Mouse (Mus musculus): ENCODE results near the gene Mea1. TPM values are rescaled to one million over a fixed set of nuclear protein-coding genes. Genes with fewer than 3 reads are reported as not detected.

Mea1 gene
- polyA plus RNA-seq, 1 experiment from 2014 or later = 302 TPM

- Histone ChIP-seq H3K4me3 (no peak overlapping the region), H3K36me3 (peaks cover 12% of the 10 kb centered on the region), H3K9ac (no peak overlapping the region), H3K4me2 (no peak overlapping the region), H3K9me3 (no peaks in the 10 kb centered on the region), H3K4me1 (replicated peaks) (peaks cover 26% of the 10 kb centered on the region), H3K27me3 (no peaks in the 10 kb centered on the region), H3K27ac (replicated peaks) (no peak overlapping the region)
- WGBS = 95% methylated on average over 6 of the region's 6 CpGs
- no peak for ATAC-seq (ENCODE audit: low FRiP score, low read depth)
Observed at GRCm38 (mm10) chr17:46698515-46698914, 19.9 kb downstream of the Mea1 start.

GRCm38 (mm10) chr17:46699245-46699644 lies 20.7 kb downstream of the Mea1 start:
- Histone ChIP-seq H3K4me2 (no peak overlapping the region), H3K27ac (replicated peaks) (no peak overlapping the region), H3K4me3 (no peak overlapping the region), H3K27me3 (no peaks in the 10 kb centered on the region), H3K4me1 (replicated peaks) (peaks cover 32% of the 10 kb centered on the region), H3K36me3 (peaks cover 9% of the 10 kb centered on the region), H3K9me3 (no peaks in the 10 kb centered on the region), H3K9ac (no peak overlapping the region)
- no peak for ATAC-seq (ENCODE audit: low FRiP score, low read depth)
- 88% methylated on average over 5 of the region's 5 CpGs for WGBS

- Histone ChIP-seq H3K9ac (no peak overlapping the region), H3K4me2 (no peak overlapping the region), H3K27me3 (no peaks in the 10 kb centered on the region), H3K9me3 (no peaks in the 10 kb centered on the region), H3K27ac (replicated peaks) (no peak overlapping the region), H3K4me1 (replicated peaks) (peaks cover 32% of the 10 kb centered on the region), H3K4me3 (no peak overlapping the region), H3K36me3 (peaks cover 9% of the 10 kb centered on the region)
- no peak for ATAC-seq (ENCODE audit: low FRiP score, low read depth)
- WGBS = 92% methylated on average over 3 of the region's 3 CpGs
Observed at GRCm38 (mm10) chr17:46699912-46700311, 21.3 kb downstream of the Mea1 start.

GRCm38 (mm10) chr17:46701489-46701888 lies 22.9 kb downstream of the Mea1 start:
- 69% methylated on average over 12 of the region's 12 CpGs for WGBS
- Histone ChIP-seq H3K27ac (replicated peaks) (peak overlapping the region; percentile 7; the same call in 1 of the 2 replicates), H3K9ac (no peak overlapping the region)

GRCm38 (mm10) chr17:46702100-46702499 lies 23.5 kb downstream of the Mea1 start:
- Histone ChIP-seq H3K4me3 (no peak overlapping the region), H3K4me2 (0 out of 2 replicates have a peak overlapping the region, but pooled peaks have one; percentile 7), H3K4me1 (replicated peaks) (peaks cover 44% of the 10 kb centered on the region), H3K27ac (replicated peaks) (no peak overlapping the region), H3K27me3 (no peaks in the 10 kb centered on the region), H3K9ac (no peak overlapping the region), H3K36me3 (peaks cover 9% of the 10 kb centered on the region), H3K9me3 (no peaks in the 10 kb centered on the region)
- WGBS = 87% methylated on average over 12 of the region's 12 CpGs
- no peak for ATAC-seq (ENCODE audit: low FRiP score, low read depth)

More at GRCm38 (mm10) chr17:46701489-46701888, 22.9 kb downstream of the Mea1 start:
- no peaks in the 10 kb centered on the region for H3K9me3 ChIP-seq
- ATAC-seq (ENCODE audit: low FRiP score, low read depth) = no peak
- peaks cover 44% of the 10 kb centered on the region for H3K4me1 ChIP-seq (replicated peaks)
- H3K27me3 ChIP-seq = no peaks in the 10 kb centered on the region
- H3K36me3 ChIP-seq = peaks cover 9% of the 10 kb centered on the region
- H3K4me2 ChIP-seq = peak overlapping the region; percentile 1; the same call in 1 of the 2 replicates
- H3K4me3 ChIP-seq = no peak overlapping the region

GRCm38 (mm10) chr17:46702506-46702905 lies 23.9 kb downstream of the Mea1 start:
- H3K4me1 ChIP-seq (replicated peaks) = peaks cover 44% of the 10 kb centered on the region
- H3K4me2 ChIP-seq = peak overlapping the region; percentile 91; the same call in 1 of the 2 replicates
- peaks cover 9% of the 10 kb centered on the region for H3K36me3 ChIP-seq
- no peak for ATAC-seq (ENCODE audit: low FRiP score, low read depth)
- H3K27me3 ChIP-seq = no peaks in the 10 kb centered on the region
- H3K9ac ChIP-seq = no peak overlapping the region
- WGBS = 82% methylated on average over 5 of the region's 5 CpGs
- no peak overlapping the region for H3K4me3 ChIP-seq
- no peak overlapping the region for H3K27ac ChIP-seq (replicated peaks)
- no peaks in the 10 kb centered on the region for H3K9me3 ChIP-seq

GRCm38 (mm10) chr17:46703971-46704886 lies 25.6 kb downstream of the Mea1 start:
- WGBS = 4% methylated on average over 40 of the region's 41 CpGs
- peak; percentile 75 for ATAC-seq (ENCODE audit: low FRiP score, low read depth)
- peak overlapping the region; percentile 90 for H3K9ac ChIP-seq
- no peaks in the 10 kb centered on the region for H3K9me3 ChIP-seq
- peak overlapping the region; percentile 94 for H3K27ac ChIP-seq (replicated peaks)
- peak overlapping the region; percentile 98 for H3K4me3 ChIP-seq
- H3K27me3 ChIP-seq = no peaks in the 10 kb centered on the region
- peaks cover 5% of the 10 kb centered on the region; the same call in 1 of the 2 replicates for H3K36me3 ChIP-seq
- peak overlapping the region; percentile 91 for H3K4me2 ChIP-seq
- peaks cover 44% of the 10 kb centered on the region for H3K4me1 ChIP-seq (replicated peaks)

GRCm38 (mm10) chr17:46704887-46705835 lies 26.6 kb downstream of the Mea1 start, which contains the start of gene Ppp2r5d:
Gene Ppp2r5d, minus strand, starts transcription at chr17:46705111.
- peak within 1 kb of the TSS; percentile 90 for H3K9ac ChIP-seq
- ATAC-seq (ENCODE audit: low FRiP score, low read depth) = peak; percentile 97
- 2% methylated on average over 48 of the region's 48 CpGs for WGBS
- H3K9me3 ChIP-seq = no peaks in the 10 kb centered on the region
- no peaks in the 10 kb centered on the region for H3K27me3 ChIP-seq
- H3K36me3 ChIP-seq = 0 out of 2 replicates have a peak, but pooled peaks cover under 1% of the 10 kb centered on the region
- peak within 1 kb of the TSS; percentile 91 for H3K4me2 ChIP-seq
- peak within 1 kb of the TSS; percentile 98 for H3K4me3 ChIP-seq
- H3K4me1 ChIP-seq (replicated peaks) = peaks cover 44% of the 10 kb centered on the region
- peak within 1 kb of the TSS; percentile 94 for H3K27ac ChIP-seq (replicated peaks)

GRCm38 (mm10) chr17:46706375-46707089 lies 27.9 kb downstream of the Mea1 start:
- H3K27me3 ChIP-seq = no peaks in the 10 kb centered on the region
- no peaks in the 10 kb centered on the region for H3K36me3 ChIP-seq
- no peak overlapping the region for H3K9ac ChIP-seq
- peaks cover 43% of the 10 kb centered on the region for H3K4me1 ChIP-seq (replicated peaks)
- H3K4me2 ChIP-seq = peak overlapping the region; percentile 91; the same call in 1 of the 2 replicates
- 94% methylated on average over 14 of the region's 14 CpGs for WGBS
- ATAC-seq (ENCODE audit: low FRiP score, low read depth) = no peak
- no peaks in the 10 kb centered on the region for H3K9me3 ChIP-seq
- H3K27ac ChIP-seq (replicated peaks) = no peak overlapping the region
- H3K4me3 ChIP-seq = no peak overlapping the region

- peak within 1 kb of the TSS; percentile 83 for H3K27ac ChIP-seq (replicated peaks)
- peak within 1 kb of the TSS; percentile 96 for H3K4me3 ChIP-seq
- H3K27me3 ChIP-seq = no peaks in the 10 kb centered on the region
- peak within 1 kb of the TSS; percentile 88 for H3K9ac ChIP-seq
- peaks cover 28% of the 10 kb centered on the region for H3K4me1 ChIP-seq (replicated peaks)
- H3K36me3 ChIP-seq = peaks cover 20% of the 10 kb centered on the region
- peak; percentile 93 for ATAC-seq (ENCODE audit: low FRiP score, low read depth)
- WGBS = 8% methylated on average over 36 of the region's 36 CpGs
- peak within 1 kb of the TSS; percentile 98 for H3K4me2 ChIP-seq
- H3K9me3 ChIP-seq = no peaks in the 10 kb centered on the region
Observed at GRCm38 (mm10) chr17:46710959-46711597, 32.5 kb downstream of the Mea1 start, which contains the start of gene Pex6. Gene Pex6, plus strand, starts transcription at chr17:46711463.

Measured in hindbrain, embryonic 15.5 days (tissue).